Comparison of ENCODE assay signal across 18 mouse cellular contexts in genomic region chr12:57072616-57073015, GRCm38 (mm10).
"Had no signal": no experiment of that assay in that cellular context is flagged by ENCODE, and none has a peak within 500 bp of the region (broad histone marks: within the 10 kb centered on the region; RNA-seq: fewer than 3 reads in every experiment).

No protein-coding gene starts in this region.

- H3K9ac ChIP-seq: liver, embryonic 15.5 days; liver, postnatal 0 days; lung, embryonic 15.5 days; midbrain, embryonic 13.5 days; midbrain, embryonic 15.5 days; neural tube, embryonic 12.5 days had no signal

- ATAC-seq: liver, postnatal 0 days; lung, postnatal 0 days; midbrain, embryonic 13.5 days; midbrain, embryonic 15.5 days had no signal

- DNase-seq: liver, postnatal 0 days; lung, adult 2 months; lung, postnatal 14 days; lung, postnatal 36 days; right cerebral cortex, postnatal 14 days; spleen, adult 18-20 months; thymus, adult 18-20 months; thymus, postnatal 14 days; thymus, postnatal 36 days had no signal

- H3K27me3 ChIP-seq: liver, embryonic 15.5 days; lung, embryonic 15.5 days; megakaryocyte, embryonic 14.5 days; midbrain, embryonic 13.5 days; midbrain, embryonic 15.5 days; neural tube, embryonic 12.5 days had no signal

- H3K36me3 ChIP-seq: liver, embryonic 15.5 days; lung, embryonic 15.5 days; midbrain, embryonic 13.5 days; midbrain, embryonic 15.5 days; neural tube, embryonic 12.5 days had no signal

- H3K4me3 ChIP-seq: liver, embryonic 15.5 days; lung, embryonic 15.5 days; megakaryocyte, embryonic 14.5 days; midbrain, embryonic 13.5 days; midbrain, embryonic 15.5 days; neural tube, embryonic 12.5 days had no signal

- H3K4me2 ChIP-seq: liver, embryonic 15.5 days; lung, embryonic 15.5 days; midbrain, embryonic 11.5 days; midbrain, embryonic 13.5 days; midbrain, embryonic 15.5 days; neural tube, embryonic 12.5 days had no signal

- H3K4me1 ChIP-seq: liver, embryonic 15.5 days; lung, embryonic 15.5 days; megakaryocyte, embryonic 14.5 days; midbrain, embryonic 13.5 days; midbrain, embryonic 15.5 days had no signal

- H3K27ac ChIP-seq: liver, embryonic 15.5 days; lung, embryonic 15.5 days; macrophage; midbrain, embryonic 13.5 days; midbrain, embryonic 15.5 days; neural tube, embryonic 12.5 days had no signal

- H3K9me3 ChIP-seq: liver, embryonic 15.5 days; lung, embryonic 15.5 days; megakaryocyte, embryonic 14.5 days; midbrain, embryonic 13.5 days; midbrain, embryonic 15.5 days; neural tube, embryonic 12.5 days had no signal
